Mouse (Mus musculus) lung, postnatal 0 days (tissue): ENCODE results near the gene Aasdhppt. TPM values are rescaled to one million over a fixed set of nuclear protein-coding genes. Genes with fewer than 3 reads are reported as not detected.

Source experiments
- ATAC-seq: fragments of 200-750 bp; cut with Nextera tagmentation; 2 replicates; pipeline ENCODE4 v1.8.0; 2017; ENCODE audit warnings: moderate library complexity
- DNase-seq: peaks from one replicate; pipeline ENCODE4 v3.0.0-alpha.2; 2016; ENCODE audit warnings: low spot score
- H3K27ac ChIP-seq: fragments of 300-500 bp; sonication (generic); 2 replicates; pipeline ENCODE4 v1.5.1; 2014; ENCODE audit warnings: antibody characterized with exemption, mild to moderate bottlenecking, low read length, mixed read lengths
- H3K27me3 ChIP-seq: fragments of 300-500 bp; sonication (generic); replicated peaks from 2 replicates; pipeline ENCODE4 v1.6.1; 2014; ENCODE audit warnings: low read length, mixed read lengths; ENCODE audit not compliant: insufficient read depth
- H3K36me3 ChIP-seq: fragments of 300-500 bp; sonication (generic); 2 replicates; pipeline ENCODE4 v1.6.1; 2014; ENCODE audit warnings: low read length, mixed read lengths; ENCODE audit not compliant: insufficient read depth
- H3K4me1 ChIP-seq: fragments of 300-500 bp; sonication (generic); 2 replicates; pipeline ENCODE4 v1.6.1; 2014; ENCODE audit warnings: antibody characterized with exemption, low read depth, low read length, mixed read lengths; ENCODE audit not compliant: insufficient read depth
- H3K4me2 ChIP-seq: fragments of 300-500 bp; sonication (generic); replicated peaks from 2 replicates; pipeline ENCODE4 v1.6.1; 2014; ENCODE audit warnings: low read depth, mild to moderate bottlenecking, low read length, moderate library complexity, mixed read lengths
- H3K4me3 ChIP-seq: fragments of 300-500 bp; sonication (generic); 2 replicates; pipeline ENCODE4 v1.5.1; 2014; ENCODE audit warnings: low read depth, low read length
- H3K9ac ChIP-seq: fragments of 300-500 bp; sonication (generic); replicated peaks from 2 replicates; pipeline ENCODE4 v1.6.1; 2014; ENCODE audit warnings: low read depth, mild to moderate bottlenecking
- H3K9me3 ChIP-seq: fragments of 300-500 bp; sonication (generic); 2 replicates; pipeline ENCODE4 v1.6.1; 2016; ENCODE audit warnings: low read length, mixed read lengths
- CTCF ChIP-seq: IDR thresholded peaks from 2 replicates; pipeline ENCODE4 v1.5.1; 2016; ENCODE audit warnings: antibody characterized with exemption, mild to moderate bottlenecking
- EP300 ChIP-seq: IDR thresholded peaks from 2 replicates; pipeline ENCODE4 v1.6.1; 2016; ENCODE audit warnings: antibody characterized with exemption, mild to moderate bottlenecking, control low read depth
- WGBS: fragments of 180-500 bp; shearing (Covaris S2); extraction: QIAGEN DNeasy Blood & Tissue Kit; methylation state at CpG from one replicate; pipeline ENCODE4 v1.1.7; 2014; 5-methylcytosine and 5-hydroxymethylcytosine counted together
- polyA plus RNA-seq: library from polyadenylated mRNA; unstranded; fragments of >200 nt; fragmentation: Nextera tagmentation; extraction: Ambion mirVana; gene quantifications from 2 replicates; pipeline ENCODE4 v1.2.1, GENCODE M21; 2015

The Aasdhppt gene
- polyA plus RNA-seq, 1 experiment from 2014 or later = 19.7 TPM

DNA sequence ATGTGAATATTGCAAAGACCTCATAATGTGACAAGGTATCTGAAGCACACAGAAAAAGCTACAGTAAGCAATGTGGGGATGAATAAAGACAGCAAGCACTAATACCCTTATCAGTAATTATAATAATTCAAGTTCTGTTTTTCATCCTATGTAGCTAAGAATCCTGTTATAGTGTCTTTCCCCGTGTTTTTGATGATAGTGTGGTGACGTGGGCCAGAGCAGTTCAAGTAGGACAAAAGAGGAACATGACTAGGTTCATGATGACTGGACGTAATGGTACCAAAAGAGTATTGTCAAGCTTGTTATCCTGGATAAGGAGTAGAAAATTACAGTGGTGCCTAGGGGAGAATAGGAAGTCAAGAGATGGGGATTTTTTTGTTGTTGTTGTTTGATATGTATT is 1.4 kb upstream of the Aasdhppt start:
- Histone ChIP-seq H3K9me3 (no peaks in the 10 kb centered on the region), H3K27ac (no peak overlapping the region), H3K9ac (no peak overlapping the region; the same call in 1 of the 2 replicates), H3K4me2 (no peak overlapping the region), H3K4me1 (peaks cover 3% of the 10 kb centered on the region; the same call in 1 of the 2 replicates), H3K27me3 (no peaks in the 10 kb centered on the region), H3K36me3 (no peaks in the 10 kb centered on the region), H3K4me3 (no peak overlapping the region)
- ATAC-seq (no peak), DNase-seq (no peak)
- TF ChIP-seq CTCF = no peak
- no peak for TF ChIP-seq EP300
- 55% methylated on average over 3 of the region's 3 CpGs for WGBS

DNA sequence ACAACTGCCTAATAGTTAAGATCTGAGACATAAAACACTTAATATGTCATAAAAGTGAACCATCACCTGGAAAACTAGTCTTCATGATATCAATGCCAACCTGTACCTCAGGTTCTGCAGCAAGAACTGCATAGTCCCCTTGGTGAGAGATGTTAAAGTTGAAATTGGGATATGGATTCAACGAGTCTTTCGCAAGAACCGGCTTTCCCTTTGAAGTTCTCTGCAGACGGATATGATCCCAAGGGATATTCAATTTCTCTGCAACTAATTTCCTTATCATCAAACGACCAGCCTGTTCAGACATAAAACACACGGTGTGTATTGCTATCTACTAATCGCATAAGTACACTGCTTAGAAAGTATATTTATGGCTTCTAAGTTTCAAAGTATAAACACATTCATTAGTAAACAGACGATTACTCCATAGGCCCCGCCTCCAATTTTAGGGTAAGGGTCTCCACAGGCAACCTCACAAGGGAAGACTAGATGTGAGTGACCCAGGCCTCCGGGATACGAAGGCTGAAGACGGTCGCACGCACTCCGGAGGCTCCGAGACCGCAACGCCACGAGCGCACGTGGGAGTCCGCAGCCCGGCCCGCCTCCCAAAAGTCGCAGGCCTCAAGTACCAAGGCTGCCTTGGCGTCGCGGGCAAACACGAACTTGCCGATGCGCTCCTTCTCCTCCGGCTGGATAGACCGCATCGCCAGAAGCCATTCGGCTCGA is 482 bp downstream of the Aasdhppt start:
- Histone ChIP-seq H3K4me2 (peak overlapping the region; percentile 83), H3K9me3 (no peaks in the 10 kb centered on the region), H3K36me3 (no peaks in the 10 kb centered on the region), H3K4me1 (peaks cover 3% of the 10 kb centered on the region; the same call in 1 of the 2 replicates), H3K27ac (peak overlapping the region; percentile 76), H3K27me3 (no peaks in the 10 kb centered on the region), H3K4me3 (peak overlapping the region; percentile 64), H3K9ac (peak overlapping the region; percentile 60)
- DNase-seq (peak; percentile 39), ATAC-seq (peak; percentile 50)
- no peak for TF ChIP-seq CTCF
- no peak for TF ChIP-seq EP300
- WGBS = under 1% methylated on average over 36 of the region's 36 CpGs

DNA sequence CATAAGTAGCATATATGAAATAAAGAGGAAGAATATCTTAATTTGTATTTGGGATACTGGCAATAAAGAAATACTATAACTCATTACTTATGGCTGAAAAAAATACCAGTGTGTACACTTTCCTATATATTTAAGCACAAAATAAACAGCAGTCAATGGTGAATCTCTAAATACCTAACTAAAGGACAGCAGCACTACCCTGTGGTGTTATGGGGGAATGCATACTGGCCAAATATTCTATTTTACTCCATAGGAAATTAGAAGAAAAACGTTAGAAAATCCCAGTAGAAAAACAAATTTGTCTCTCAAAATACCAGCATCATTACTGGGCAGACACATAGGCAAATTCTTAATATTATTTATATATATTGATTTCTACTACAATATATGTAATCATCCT is 4.4 kb downstream of the Aasdhppt start:
- no peaks in the 10 kb centered on the region for H3K27me3 ChIP-seq
- ATAC-seq (no peak), DNase-seq (no peak)
- H3K36me3 ChIP-seq = no peaks in the 10 kb centered on the region
- no peak overlapping the region for H3K9ac ChIP-seq
- TF ChIP-seq EP300 = no peak
- TF ChIP-seq CTCF = peak; percentile 41
- no peaks in the 10 kb centered on the region for H3K9me3 ChIP-seq
- H3K4me3 ChIP-seq = no peak overlapping the region
- H3K4me1 ChIP-seq = peaks cover 3% of the 10 kb centered on the region; the same call in 1 of the 2 replicates
- WGBS = 49% methylated on average over 1 of the region's 1 CpGs
- no peak overlapping the region for H3K27ac ChIP-seq
- H3K4me2 ChIP-seq = no peak overlapping the region

DNA sequence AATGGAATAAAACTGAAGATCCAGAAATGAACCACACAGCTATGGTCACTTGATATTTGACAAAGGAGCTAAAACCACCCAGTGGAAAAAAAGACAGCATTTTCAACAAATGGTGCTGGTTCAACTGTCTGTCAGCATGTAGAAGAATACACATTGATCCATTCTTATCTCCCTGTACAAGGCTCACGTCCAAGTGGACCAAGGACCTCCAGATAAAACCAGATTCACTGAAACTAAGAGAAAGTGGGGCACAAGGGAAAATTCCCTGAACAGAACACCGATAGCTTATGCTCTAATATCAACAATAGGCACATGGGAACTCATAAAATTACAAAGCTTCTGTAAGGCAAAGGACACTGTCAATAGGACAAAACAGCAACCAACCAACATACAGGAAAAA is 8.8 kb downstream of the Aasdhppt start:
- no peak overlapping the region for H3K27ac ChIP-seq
- no peaks in the 10 kb centered on the region for H3K9me3 ChIP-seq
- no peak for TF ChIP-seq EP300
- TF ChIP-seq CTCF = no peak
- H3K4me2 ChIP-seq = no peak overlapping the region
- no peaks in the 10 kb centered on the region for H3K27me3 ChIP-seq
- H3K36me3 ChIP-seq = no peaks in the 10 kb centered on the region
- H3K4me3 ChIP-seq = no peak overlapping the region
- 87% methylated on average over 2 of the region's 2 CpGs for WGBS
- DNase-seq (no peak), ATAC-seq (no peak)
- H3K4me1 ChIP-seq = no peaks in the 10 kb centered on the region
- no peak overlapping the region for H3K9ac ChIP-seq

- H3K4me3 ChIP-seq = no peak overlapping the region
- H3K4me1 ChIP-seq = no peaks in the 10 kb centered on the region
- H3K4me2 ChIP-seq = no peak overlapping the region
- H3K9ac ChIP-seq = no peak overlapping the region
- no peak for DNase-seq
- H3K27ac ChIP-seq = no peak overlapping the region
- no peaks in the 10 kb centered on the region for H3K27me3 ChIP-seq
- TF ChIP-seq EP300 (no peak), CTCF (no peak)
- H3K9me3 ChIP-seq = no peaks in the 10 kb centered on the region
- ATAC-seq = no peak
- WGBS = 23% methylated on average over 3 of the region's 3 CpGs
- no peaks in the 10 kb centered on the region for H3K36me3 ChIP-seq
These were observed 25.4 kb downstream of the Aasdhppt start for GRCm38 (mm10) chr9:4283850-4284249.

- H3K4me2 ChIP-seq = no peak overlapping the region
- DNase-seq (no peak), ATAC-seq (no peak)
- no peaks in the 10 kb centered on the region for H3K36me3 ChIP-seq
- H3K27me3 ChIP-seq = no peaks in the 10 kb centered on the region
- H3K4me1 ChIP-seq = no peaks in the 10 kb centered on the region
- H3K4me3 ChIP-seq = no peak overlapping the region
- no peak overlapping the region for H3K27ac ChIP-seq
- 96% methylated on average over 3 of the region's 3 CpGs for WGBS
- no peak overlapping the region for H3K9ac ChIP-seq
- TF ChIP-seq EP300 (no peak), CTCF (no peak)
- no peaks in the 10 kb centered on the region for H3K9me3 ChIP-seq
These were observed 42.4 kb downstream of the Aasdhppt start for GRCm38 (mm10) chr9:4266881-4267280.

DNA sequence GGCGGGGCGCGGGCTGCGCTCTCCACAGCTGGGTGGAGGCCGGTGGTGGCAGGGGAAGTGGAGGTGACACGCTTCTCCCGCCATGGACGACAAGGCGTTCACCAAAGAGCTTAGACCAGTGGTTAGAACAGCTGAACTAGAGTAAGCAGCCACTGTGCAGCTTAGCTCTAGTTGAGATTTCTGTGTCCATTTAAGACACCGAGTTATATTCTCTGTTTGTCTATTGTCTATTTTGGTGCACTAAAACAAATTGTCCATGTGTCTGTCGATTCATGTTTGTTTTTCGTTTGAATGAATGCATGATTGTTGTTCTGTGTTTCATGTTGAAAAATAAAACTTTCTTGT is 48.6 kb downstream of the Aasdhppt start:
- H3K27me3 ChIP-seq = no peaks in the 10 kb centered on the region
- peak overlapping the region; percentile 17; the same call in 1 of the 2 replicates for H3K4me2 ChIP-seq
- no peak for TF ChIP-seq CTCF
- no peak for TF ChIP-seq EP300
- 66% methylated on average over 12 of the region's 12 CpGs for WGBS
- DNase-seq (no peak), ATAC-seq (no peak)
- H3K36me3 ChIP-seq = no peaks in the 10 kb centered on the region
- H3K4me1 ChIP-seq = no peaks in the 10 kb centered on the region
- no peak overlapping the region for H3K4me3 ChIP-seq
- H3K9ac ChIP-seq = no peak overlapping the region
- no peak overlapping the region for H3K27ac ChIP-seq
- H3K9me3 ChIP-seq = peaks cover 6% of the 10 kb centered on the region
